Mouse (Mus musculus) hindbrain, embryonic 15.5 days (tissue): ENCODE measurements around the gene Mpp4. TPM values are rescaled to one million over a fixed set of nuclear protein-coding genes. Genes with fewer than 3 reads are reported as not detected.

Experiments
- ATAC-seq: fragments of 200-750 bp; cut with Nextera tagmentation; 2 replicates; pipeline ENCODE4 v1.8.0; 2017; ENCODE audit warnings: low read depth, moderate number of reproducible peaks, moderate TSS enrichment; ENCODE audit not compliant: low FRiP score
- H3K27ac ChIP-seq: fragments of 300-500 bp; sonication (generic); replicated peaks from 2 replicates; pipeline ENCODE4 v1.5.1; 2015; ENCODE audit warnings: mild to moderate bottlenecking, inconsistent platforms
- H3K27me3 ChIP-seq: fragments of 300-500 bp; sonication (generic); 2 replicates; pipeline ENCODE4 v1.6.1; 2015; ENCODE audit warnings: control low read depth, inconsistent platforms
- H3K36me3 ChIP-seq: fragments of 300-500 bp; sonication (generic); 2 replicates; pipeline ENCODE4 v1.6.1; 2015; ENCODE audit warnings: control low read depth, inconsistent platforms
- H3K4me1 ChIP-seq: fragments of 300-500 bp; sonication (generic); replicated peaks from 2 replicates; pipeline ENCODE4 v1.6.1; 2015; ENCODE audit warnings: control low read depth, inconsistent platforms
- H3K4me2 ChIP-seq: fragments of 300-500 bp; sonication (generic); 2 replicates; pipeline ENCODE4 v1.6.1; 2015; ENCODE audit warnings: moderate library complexity, mild to moderate bottlenecking, inconsistent platforms
- H3K4me3 ChIP-seq: fragments of 300-500 bp; sonication (generic); 2 replicates; pipeline ENCODE4 v1.5.1; 2015; ENCODE audit warnings: mild to moderate bottlenecking, inconsistent platforms
- H3K9ac ChIP-seq: fragments of 300-500 bp; sonication (generic); 2 replicates; pipeline ENCODE4 v1.6.1; 2015; ENCODE audit warnings: inconsistent platforms
- H3K9me3 ChIP-seq: fragments of 300-500 bp; sonication (generic); 2 replicates; pipeline ENCODE4 v1.6.1; 2016; ENCODE audit warnings: control low read depth, inconsistent platforms
- WGBS: fragments of 180-500 bp; shearing (Covaris S2); methylation state at CpG from one replicate; pipeline ENCODE4 v1.1.7; 2015; 5-methylcytosine and 5-hydroxymethylcytosine counted together
- polyA plus RNA-seq: library from polyadenylated mRNA; unstranded; fragments of >200 nt; fragmentation: Nextera tagmentation; extraction: Ambion mirVana; gene quantifications from 2 replicates; pipeline ENCODE4 v1.2.1, GENCODE M21; 2015

The Mpp4 gene
- polyA plus RNA-seq, 1 experiment from 2014 or later, result 1.2 TPM

GRCm38 (mm10) chr1:59163918-59164317, 729 bp upstream of the Mpp4 start:
- H3K4me3 ChIP-seq, result no peak overlapping the region
- H3K36me3 ChIP-seq, result peaks cover 54% of the 10 kb centered on the region
- no peaks in the 10 kb centered on the region for H3K27me3 ChIP-seq
- H3K4me2 ChIP-seq, result no peak overlapping the region
- no peak for ATAC-seq
- no peak overlapping the region for H3K27ac ChIP-seq
- H3K4me1 ChIP-seq, result no peaks in the 10 kb centered on the region
- H3K9ac ChIP-seq, result no peak overlapping the region
- WGBS, result 58% methylated on average over 5 of the region's 5 CpGs
- H3K9me3 ChIP-seq, result no peaks in the 10 kb centered on the region

GRCm38 (mm10) chr1:59162309-59163024, 722 bp downstream of the Mpp4 start:
- H3K9me3 ChIP-seq, result no peaks in the 10 kb centered on the region
- no peak overlapping the region for H3K9ac ChIP-seq
- H3K27me3 ChIP-seq, result no peaks in the 10 kb centered on the region
- H3K36me3 ChIP-seq, result peaks cover 44% of the 10 kb centered on the region
- no peak for ATAC-seq
- no peak overlapping the region for H3K27ac ChIP-seq
- no peak overlapping the region for H3K4me3 ChIP-seq
- H3K4me1 ChIP-seq, result no peaks in the 10 kb centered on the region
- WGBS, result 42% methylated on average over 8 of the region's 8 CpGs
- no peak overlapping the region for H3K4me2 ChIP-seq

- Histone ChIP-seq H3K27ac (no peak overlapping the region), H3K4me1 (no peaks in the 10 kb centered on the region), H3K9me3 (no peaks in the 10 kb centered on the region), H3K27me3 (no peaks in the 10 kb centered on the region), H3K4me2 (no peak overlapping the region), H3K4me3 (no peak overlapping the region), H3K36me3 (peaks cover 33% of the 10 kb centered on the region), H3K9ac (no peak overlapping the region)
- no peak for ATAC-seq
- 81% methylated on average over 6 of the region's 6 CpGs for WGBS
These were observed 1.8 kb downstream of the Mpp4 start for GRCm38 (mm10) chr1:59161396-59161795.

- H3K9me3 ChIP-seq, result no peaks in the 10 kb centered on the region
- WGBS, result 86% methylated on average over 6 of the region's 6 CpGs
- peaks cover 29% of the 10 kb centered on the region for H3K36me3 ChIP-seq
- H3K9ac ChIP-seq, result no peak overlapping the region
- no peak overlapping the region for H3K4me3 ChIP-seq
- H3K27me3 ChIP-seq, result no peaks in the 10 kb centered on the region
- no peak overlapping the region for H3K27ac ChIP-seq
- no peaks in the 10 kb centered on the region for H3K4me1 ChIP-seq
- H3K4me2 ChIP-seq, result no peak overlapping the region
- ATAC-seq, result no peak
These were observed 2.3 kb downstream of the Mpp4 start for GRCm38 (mm10) chr1:59160871-59161270.

GRCm38 (mm10) chr1:59159136-59159535, 4.1 kb downstream of the Mpp4 start:
- WGBS, result 92% methylated on average over 3 of the region's 3 CpGs
- H3K27ac ChIP-seq, result no peak overlapping the region
- H3K9me3 ChIP-seq, result no peaks in the 10 kb centered on the region
- no peaks in the 10 kb centered on the region for H3K4me1 ChIP-seq
- ATAC-seq, result no peak
- H3K36me3 ChIP-seq, result peaks cover 26% of the 10 kb centered on the region
- H3K27me3 ChIP-seq, result no peaks in the 10 kb centered on the region
- no peak overlapping the region for H3K9ac ChIP-seq
- H3K4me2 ChIP-seq, result no peak overlapping the region
- no peak overlapping the region for H3K4me3 ChIP-seq

- Histone ChIP-seq H3K27ac (no peak overlapping the region), H3K9ac (no peak overlapping the region), H3K27me3 (no peaks in the 10 kb centered on the region), H3K9me3 (no peaks in the 10 kb centered on the region), H3K4me1 (no peaks in the 10 kb centered on the region), H3K4me3 (no peak overlapping the region), H3K36me3 (peaks cover 21% of the 10 kb centered on the region), H3K4me2 (no peak overlapping the region)
- ATAC-seq, result no peak
- 89% methylated on average over 7 of the region's 7 CpGs for whole genome bisulfite sequencing
These were observed 4.7 kb downstream of the Mpp4 start for GRCm38 (mm10) chr1:59158498-59158897.

GRCm38 (mm10) chr1:59157846-59158245, 5.3 kb downstream of the Mpp4 start:
- no peak overlapping the region for H3K4me3 ChIP-seq
- H3K4me1 ChIP-seq, result no peaks in the 10 kb centered on the region
- H3K27ac ChIP-seq, result no peak overlapping the region
- no peak overlapping the region for H3K4me2 ChIP-seq
- WGBS, result 90% methylated on average over 4 of the region's 4 CpGs
- peaks cover 14% of the 10 kb centered on the region for H3K36me3 ChIP-seq
- no peaks in the 10 kb centered on the region for H3K9me3 ChIP-seq
- no peaks in the 10 kb centered on the region for H3K27me3 ChIP-seq
- H3K9ac ChIP-seq, result no peak overlapping the region
- ATAC-seq, result no peak

- Histone ChIP-seq H3K27me3 (no peaks in the 10 kb centered on the region), H3K9ac (no peak overlapping the region), H3K4me2 (no peak overlapping the region), H3K4me3 (no peak overlapping the region), H3K4me1 (no peaks in the 10 kb centered on the region), H3K36me3 (no peaks in the 10 kb centered on the region), H3K9me3 (no peaks in the 10 kb centered on the region), H3K27ac (no peak overlapping the region)
- WGBS, result 78% methylated on average over 4 of the region's 4 CpGs
- no peak for ATAC-seq
These were observed 10.8 kb downstream of the Mpp4 start for GRCm38 (mm10) chr1:59152346-59152745.

GRCm38 (mm10) chr1:59150542-59150941, 12.6 kb downstream of the Mpp4 start:
- no peak overlapping the region for H3K4me2 ChIP-seq
- no peak overlapping the region for H3K9ac ChIP-seq
- no peak for ATAC-seq
- H3K4me1 ChIP-seq, result no peaks in the 10 kb centered on the region
- no peak overlapping the region for H3K4me3 ChIP-seq
- no peak overlapping the region for H3K27ac ChIP-seq
- H3K27me3 ChIP-seq, result no peaks in the 10 kb centered on the region
- H3K36me3 ChIP-seq, result no peaks in the 10 kb centered on the region
- 84% methylated on average over 5 of the region's 5 CpGs for WGBS
- no peaks in the 10 kb centered on the region for H3K9me3 ChIP-seq

- Histone ChIP-seq H3K4me1 (no peaks in the 10 kb centered on the region), H3K36me3 (no peaks in the 10 kb centered on the region), H3K27me3 (no peaks in the 10 kb centered on the region), H3K27ac (no peak overlapping the region), H3K9me3 (no peaks in the 10 kb centered on the region), H3K4me3 (no peak overlapping the region), H3K9ac (no peak overlapping the region), H3K4me2 (no peak overlapping the region)
- WGBS, result 79% methylated on average over 10 of the region's 10 CpGs
- ATAC-seq, result no peak
These were observed 18.6 kb downstream of the Mpp4 start for GRCm38 (mm10) chr1:59144543-59144942.

- Histone ChIP-seq H3K9ac (no peak overlapping the region), H3K4me3 (no peak overlapping the region), H3K36me3 (no peaks in the 10 kb centered on the region), H3K27ac (no peak overlapping the region), H3K9me3 (no peaks in the 10 kb centered on the region), H3K4me1 (no peaks in the 10 kb centered on the region), H3K4me2 (no peak overlapping the region), H3K27me3 (no peaks in the 10 kb centered on the region)
- ATAC-seq, result no peak
These were observed 20.4 kb downstream of the Mpp4 start for GRCm38 (mm10) chr1:59142809-59143208.

GRCm38 (mm10) chr1:59134419-59134818, 28.8 kb downstream of the Mpp4 start:
- no peaks in the 10 kb centered on the region for H3K9me3 ChIP-seq
- H3K4me2 ChIP-seq, result no peak overlapping the region
- no peak overlapping the region for H3K27ac ChIP-seq
- WGBS, result 85% methylated on average over 5 of the region's 5 CpGs
- no peak overlapping the region for H3K9ac ChIP-seq
- no peaks in the 10 kb centered on the region for H3K4me1 ChIP-seq
- no peaks in the 10 kb centered on the region for H3K27me3 ChIP-seq
- no peak overlapping the region for H3K4me3 ChIP-seq
- no peaks in the 10 kb centered on the region for H3K36me3 ChIP-seq
- ATAC-seq, result no peak

GRCm38 (mm10) chr1:59128879-59129278, 34.3 kb downstream of the Mpp4 start:
- WGBS, result 79% methylated on average over 7 of the region's 7 CpGs
- Histone ChIP-seq H3K36me3 (no peaks in the 10 kb centered on the region), H3K4me3 (no peak overlapping the region), H3K9ac (no peak overlapping the region), H3K27me3 (no peaks in the 10 kb centered on the region), H3K4me2 (no peak overlapping the region), H3K9me3 (no peaks in the 10 kb centered on the region), H3K27ac (no peak overlapping the region), H3K4me1 (no peaks in the 10 kb centered on the region)
- ATAC-seq, result no peak
